Mouse (Mus musculus): Measurements from ENCODE around the gene Nagk.
"Not testable (repeated sequence)": the region's sequence is repeated elsewhere in the genome, so short reads cannot be mapped to it uniquely, and the experiment has no call there.

Gene Nagk

DNA sequence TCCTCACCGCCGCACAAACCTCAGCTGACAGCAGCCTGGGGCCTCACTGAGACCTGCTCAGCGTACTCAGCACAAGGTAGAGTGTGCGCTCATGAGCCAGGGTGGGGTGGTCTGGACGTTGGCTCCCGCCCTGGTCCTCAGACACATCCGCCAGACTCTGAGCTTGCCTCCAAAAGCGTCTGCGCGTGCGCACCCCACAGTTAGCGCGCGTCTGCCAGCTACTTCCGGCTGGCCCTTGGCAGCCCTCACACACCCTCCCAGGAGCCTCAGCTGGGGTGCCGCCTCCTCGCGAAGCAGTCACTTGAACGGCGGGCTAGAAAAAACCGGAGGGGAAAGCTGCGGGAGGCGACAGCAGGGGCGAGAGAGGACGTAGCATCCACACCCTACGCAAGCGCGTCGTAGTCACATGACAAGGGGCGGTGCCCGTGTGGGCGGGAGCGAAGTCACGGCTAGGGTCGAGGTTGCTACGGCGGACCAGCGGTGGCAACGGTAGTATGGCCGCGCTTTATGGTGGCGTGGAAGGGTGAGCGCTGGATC lies at the start of gene Nagk:
Nagk (plus strand) TSS at position 223 of the 537 bp plus-strand sequence.
- in situ Hi-C loops (cut with MboI, MseI), result no loop called here

DNA sequence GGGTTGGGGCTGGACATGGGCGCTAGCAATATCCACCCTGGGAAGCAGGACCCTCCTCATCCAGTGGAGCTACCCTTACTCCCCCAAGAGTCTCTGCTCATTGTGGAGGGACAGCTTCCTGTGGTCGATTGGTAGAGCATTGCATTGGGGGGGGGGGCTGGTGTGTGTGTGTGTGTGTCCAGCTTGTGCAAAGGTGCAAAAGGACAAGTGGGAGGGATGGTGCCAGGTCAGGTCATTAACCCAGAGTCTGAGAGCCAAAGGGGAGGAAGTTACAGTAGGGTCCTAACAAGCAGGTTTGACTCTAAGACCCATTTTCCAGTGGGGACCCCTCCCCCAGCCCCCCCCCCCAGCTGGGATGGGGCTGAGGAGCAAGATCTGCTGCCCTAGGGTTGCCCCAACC lies 49.3 kb upstream of the Nagk start:
- in situ Hi-C loops (cut with MboI, MseI), result loop anchor here in 1 of 2 experiments (5.0 kb wide), 1 partner anchor 53 kb away; no protein-coding TSS in a partner anchor

- in situ Hi-C loops (cut with MboI, MseI), result loop anchor here in 1 of 2 experiments (5.0 kb wide), 1 partner anchor 57 kb away; no protein-coding TSS in a partner anchor
Measured at GRCm38 (mm10) chr6:83749286-83749685, 45.5 kb upstream of the Nagk start.

DNA sequence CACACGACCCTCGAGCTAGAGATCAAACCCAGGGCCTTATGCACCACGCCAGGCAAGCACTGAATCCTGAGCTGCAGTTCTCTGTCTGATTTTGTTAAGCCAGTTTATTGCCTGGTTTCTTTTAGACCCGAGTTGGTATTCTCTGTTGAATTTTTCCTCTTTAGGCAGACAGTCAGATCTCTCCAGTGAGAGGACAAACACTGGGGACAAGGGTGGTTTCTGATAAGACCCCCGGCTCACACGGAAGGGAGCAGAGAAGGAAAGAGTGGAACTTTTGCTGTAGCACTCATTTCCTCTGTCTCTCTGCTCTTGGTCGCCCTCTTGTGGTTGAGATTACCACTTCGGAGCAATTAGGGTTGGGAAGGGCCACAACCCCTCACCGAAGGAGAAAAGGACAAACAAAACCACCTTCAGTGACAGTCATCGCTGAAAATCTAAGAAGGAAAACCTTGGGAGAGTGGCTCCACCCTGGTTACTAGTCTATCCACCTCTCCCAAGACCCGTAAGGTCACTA lies 44.6 kb upstream of the Nagk start:
- in situ Hi-C loops (cut with MboI, MseI), result no loop called here

- in situ Hi-C loops (cut with MboI, MseI), result no loop called here
Measured at GRCm38 (mm10) chr6:83756051-83756450, 38.7 kb upstream of the Nagk start.

- in situ Hi-C loops (cut with MboI, MseI), result no loop called here
Measured at GRCm38 (mm10) chr6:83762344-83762743, 32.4 kb upstream of the Nagk start, which contains the start of gene Ankrd53. Gene Ankrd53, plus strand, starts transcription at chr6:83762644.

DNA sequence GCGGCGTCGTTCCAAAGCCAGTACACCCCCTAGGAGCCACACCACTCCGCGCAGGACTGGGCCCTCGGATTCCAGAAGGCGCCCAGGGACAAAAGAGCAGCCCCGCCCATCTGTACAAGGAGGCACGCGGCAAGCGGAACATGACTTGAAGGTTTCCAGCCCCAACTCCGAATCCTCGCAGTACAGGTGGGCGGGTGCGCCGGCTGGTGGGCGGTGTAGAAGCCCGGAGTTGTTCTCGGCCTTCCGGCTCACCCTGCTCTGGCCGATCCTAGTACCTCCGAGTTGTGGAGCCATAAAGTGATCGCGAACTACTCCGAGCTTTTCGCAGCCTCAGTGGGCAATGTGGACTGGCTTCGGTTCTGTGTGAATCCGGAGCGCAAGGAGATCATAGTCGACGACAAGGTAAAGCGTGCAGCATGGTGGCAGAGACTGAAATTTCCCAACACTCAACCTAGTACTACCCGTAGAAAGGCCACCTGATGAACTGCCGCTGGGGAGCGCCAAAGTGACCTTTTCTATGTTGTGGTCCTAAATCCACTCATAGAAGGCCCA lies 31.8 kb upstream of the Nagk start:
- in situ Hi-C loops (cut with MboI, MseI), result no loop called here

GRCm38 (mm10) chr6:83766982-83767381 lies 27.8 kb upstream of the Nagk start:
- in situ Hi-C loops (cut with MboI, MseI), result no loop called here

DNA sequence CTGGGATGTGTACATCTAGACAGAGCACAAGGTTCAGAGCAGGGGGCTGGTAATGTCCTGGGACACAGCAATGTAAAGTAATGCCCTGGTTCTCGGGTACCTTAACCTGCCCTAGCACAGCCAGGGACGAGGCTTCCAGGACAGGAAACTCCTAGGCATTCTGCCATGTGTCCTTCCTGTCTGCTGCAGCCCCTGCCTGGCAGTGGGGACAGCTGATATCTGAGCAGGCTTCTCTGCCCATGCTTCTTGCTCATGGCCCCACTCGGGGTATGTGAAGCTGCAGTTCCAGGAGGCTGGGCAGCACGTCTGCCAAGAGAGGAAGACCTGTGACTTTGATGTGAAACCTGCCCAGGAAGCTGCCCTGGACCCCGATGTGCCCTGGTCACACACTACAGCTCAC lies 26.3 kb upstream of the Nagk start:
- in situ Hi-C loops (cut with MboI, MseI), result no loop called here

- in situ Hi-C loops (cut with MboI, MseI), result no loop called here
Measured at GRCm38 (mm10) chr6:83774126-83774525, 20.7 kb upstream of the Nagk start.

GRCm38 (mm10) chr6:83774781-83775563 lies 19.8 kb upstream of the Nagk start:
- in situ Hi-C loops (cut with MboI, MseI), result no loop called here

DNA sequence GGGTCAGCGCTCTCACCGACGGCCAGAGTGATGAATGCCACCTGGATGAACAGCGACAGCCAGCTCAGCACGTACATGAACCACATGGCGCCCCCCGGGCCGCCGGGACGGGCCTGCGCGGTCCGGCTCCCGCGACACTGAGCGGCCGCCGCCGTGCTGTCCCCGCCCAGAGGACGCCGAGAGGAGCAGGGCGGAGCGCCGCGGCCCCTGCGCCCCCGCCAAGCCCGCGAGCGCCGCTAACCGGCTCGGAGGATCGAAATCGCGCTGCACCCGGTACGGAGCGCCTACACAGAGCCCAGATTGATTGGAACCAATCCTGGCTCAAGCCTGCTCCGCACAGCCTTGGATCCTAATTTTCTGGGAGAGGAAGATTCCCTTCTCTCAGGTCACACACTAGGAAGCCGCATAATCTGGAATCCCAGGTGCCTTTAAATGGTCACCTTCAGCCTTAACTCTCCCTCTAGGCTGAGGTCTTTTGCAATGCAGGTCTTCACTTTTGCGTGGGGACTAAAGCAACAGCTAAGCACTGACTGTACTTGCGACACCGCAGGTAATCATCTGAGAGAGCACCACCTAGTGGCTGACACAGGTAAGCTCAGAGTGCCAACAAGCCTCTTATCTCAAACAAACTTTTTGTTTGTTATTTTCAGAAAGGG lies 19.0 kb upstream of the Nagk start, which contains the start of gene Tex261:
Tex261 (minus strand) TSS at position 176 of the 656 bp plus-strand sequence.
- in situ Hi-C loops (cut with MboI, MseI), result no loop called here

DNA sequence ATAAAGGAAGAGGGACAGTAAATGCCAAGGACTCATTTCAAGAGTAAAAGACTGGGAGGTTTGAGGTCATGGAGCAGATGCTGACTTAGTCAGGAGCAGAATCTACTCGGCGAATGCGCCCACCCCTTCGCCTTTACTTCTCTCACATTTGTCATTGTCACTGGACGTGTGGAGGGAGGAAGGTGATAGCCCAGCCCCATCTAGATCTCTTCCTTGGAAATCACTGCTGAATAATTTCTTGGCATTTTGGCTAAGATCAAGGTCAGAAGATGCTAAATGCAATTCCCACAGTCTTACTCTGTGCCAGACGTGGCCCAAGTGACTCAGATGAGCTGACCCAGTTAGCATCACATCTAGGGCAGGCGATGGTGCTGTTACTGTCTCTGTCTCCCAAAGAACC lies 16.5 kb upstream of the Nagk start:
- in situ Hi-C loops (cut with MboI, MseI), result no loop called here

DNA sequence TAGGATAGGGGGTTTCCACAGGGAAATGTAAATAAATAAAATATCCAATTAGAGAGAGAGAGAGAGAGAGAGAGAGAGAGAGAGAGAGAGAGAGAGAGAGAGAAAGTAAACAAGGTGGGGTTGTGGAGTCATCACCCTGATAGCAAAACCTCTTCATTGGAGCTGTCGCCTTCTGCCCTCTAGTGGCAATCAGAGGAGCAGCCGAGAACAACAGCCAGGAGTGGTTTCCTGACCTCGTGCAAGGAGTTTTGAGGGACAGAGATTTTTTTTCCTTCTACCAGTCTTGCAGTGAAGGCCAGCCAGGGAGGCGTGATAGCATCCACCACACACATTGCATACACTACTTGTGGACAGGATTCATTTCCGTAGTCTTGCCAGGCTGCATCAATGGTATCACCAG lies 15.8 kb upstream of the Nagk start:
- in situ Hi-C loops (cut with MboI, MseI), result no loop called here

GRCm38 (mm10) chr6:83786426-83786825 lies 8.4 kb upstream of the Nagk start:
- in situ Hi-C loops (cut with MboI, MseI), result no loop called here

DNA sequence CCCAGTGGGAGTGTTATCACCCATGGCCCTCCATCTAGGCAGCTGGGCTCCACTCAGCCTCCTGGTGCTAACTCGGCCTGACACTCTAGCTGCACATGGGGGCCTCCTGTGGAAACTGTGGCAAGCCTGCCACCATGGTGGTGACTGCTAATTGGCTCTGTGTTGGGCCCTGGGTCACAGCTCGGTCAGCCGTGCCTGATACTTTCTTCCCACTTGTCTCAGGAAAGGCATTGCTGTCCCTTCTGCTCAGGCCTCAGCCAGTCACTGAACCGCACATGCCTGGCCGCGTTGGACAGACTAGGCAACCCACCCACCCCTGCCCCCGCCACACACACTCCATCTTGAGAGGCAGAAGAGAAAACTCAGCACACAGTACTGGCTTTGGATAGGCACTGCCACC lies 6.2 kb upstream of the Nagk start:
- in situ Hi-C loops (cut with MboI, MseI), result no loop called here

- in situ Hi-C loops (cut with MboI, MseI), result not testable (repeated sequence)
Measured at GRCm38 (mm10) chr6:83790533-83790932, 4.2 kb upstream of the Nagk start.

DNA sequence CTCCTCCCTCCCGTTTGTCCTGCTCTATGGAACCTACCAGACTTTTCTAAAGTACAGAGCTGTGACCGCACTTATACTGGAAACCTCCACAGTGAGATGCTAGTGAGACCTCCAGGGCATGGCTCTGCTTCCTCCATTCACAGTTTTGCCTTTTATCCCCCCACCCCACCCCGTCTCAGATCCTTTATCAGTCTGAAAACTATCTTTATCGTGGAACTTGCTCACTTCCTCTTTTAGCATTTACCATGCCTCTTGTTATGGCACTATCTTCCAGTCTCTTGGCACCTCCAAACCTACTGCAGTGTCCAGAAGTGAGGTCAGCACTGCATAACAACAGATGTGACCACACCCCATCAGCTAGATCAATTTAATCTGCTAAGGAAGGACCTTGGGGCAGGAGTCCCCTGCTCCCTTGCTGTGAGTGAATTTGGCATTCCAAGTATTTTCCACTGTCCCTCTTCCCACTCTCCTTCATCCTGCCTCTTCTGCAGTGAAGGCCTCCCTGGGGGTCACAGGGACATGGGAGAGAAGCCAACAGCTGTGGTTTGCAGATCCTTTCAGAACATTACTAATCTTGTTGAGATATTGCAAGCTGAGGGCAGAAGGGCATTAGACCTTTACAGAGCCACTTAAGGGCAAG lies 3.4 kb upstream of the Nagk start:
- in situ Hi-C loops (cut with MboI, MseI), result no loop called here

- in situ Hi-C loops (cut with MboI, MseI), result no loop called here
Measured at GRCm38 (mm10) chr6:83795492-83795900, 714 bp downstream of the Nagk start.

DNA sequence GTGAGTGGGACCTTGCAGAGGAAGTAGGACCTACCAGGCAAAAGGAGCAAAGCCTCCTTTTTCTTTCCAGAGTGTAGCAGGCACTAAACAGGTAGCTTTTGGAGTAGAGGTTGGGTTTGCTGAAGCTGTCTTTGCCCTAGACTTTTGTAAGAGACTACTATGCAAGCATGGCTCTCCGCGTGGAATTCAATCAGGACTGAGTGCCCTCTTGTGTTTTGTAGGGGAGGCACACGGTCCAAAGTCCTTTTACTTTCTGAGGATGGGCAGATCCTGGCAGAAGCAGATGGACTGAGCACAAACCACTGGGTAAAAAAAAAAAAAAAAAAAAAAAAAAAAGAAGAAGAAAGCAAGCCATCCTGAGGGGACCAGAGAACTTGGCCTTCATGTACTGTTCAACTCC lies 1.9 kb downstream of the Nagk start:
- in situ Hi-C loops (cut with MboI, MseI), result no loop called here

GRCm38 (mm10) chr6:83802033-83802432 lies 7.3 kb downstream of the Nagk start:
- in situ Hi-C loops (cut with MboI, MseI), result no loop called here

DNA sequence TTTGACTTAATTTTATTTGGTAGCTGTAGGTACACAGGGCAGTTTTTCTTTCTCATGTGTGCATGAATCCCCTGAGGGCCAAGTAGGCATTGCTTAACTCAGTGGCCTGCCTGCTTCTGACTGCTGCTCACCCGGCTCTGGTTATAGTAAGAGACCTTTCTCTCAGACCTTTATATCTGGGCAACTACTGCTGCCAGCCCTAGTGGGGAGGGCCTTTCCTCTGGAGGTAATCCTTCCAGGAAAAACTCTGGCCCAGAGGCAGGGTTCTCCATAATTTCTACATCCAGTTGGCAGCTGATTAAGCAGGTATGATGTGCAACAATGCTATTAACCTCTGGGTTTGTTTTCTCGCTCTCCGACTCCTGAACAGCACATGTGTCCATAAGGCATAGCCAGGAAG lies 8.1 kb downstream of the Nagk start:
- in situ Hi-C loops (cut with MboI, MseI), result no loop called here
